Mouse (Mus musculus) kidney, adult 9 months (tissue): ENCODE results near the gene Car3.
A peak's percentile ranks its signal among the peaks of the same experiment; 100 is the strongest.

Experiments used
- DNase-seq: peaks from one replicate; pipeline ENCODE4 v3.0.0; 2022

Gene Car3

DNA sequence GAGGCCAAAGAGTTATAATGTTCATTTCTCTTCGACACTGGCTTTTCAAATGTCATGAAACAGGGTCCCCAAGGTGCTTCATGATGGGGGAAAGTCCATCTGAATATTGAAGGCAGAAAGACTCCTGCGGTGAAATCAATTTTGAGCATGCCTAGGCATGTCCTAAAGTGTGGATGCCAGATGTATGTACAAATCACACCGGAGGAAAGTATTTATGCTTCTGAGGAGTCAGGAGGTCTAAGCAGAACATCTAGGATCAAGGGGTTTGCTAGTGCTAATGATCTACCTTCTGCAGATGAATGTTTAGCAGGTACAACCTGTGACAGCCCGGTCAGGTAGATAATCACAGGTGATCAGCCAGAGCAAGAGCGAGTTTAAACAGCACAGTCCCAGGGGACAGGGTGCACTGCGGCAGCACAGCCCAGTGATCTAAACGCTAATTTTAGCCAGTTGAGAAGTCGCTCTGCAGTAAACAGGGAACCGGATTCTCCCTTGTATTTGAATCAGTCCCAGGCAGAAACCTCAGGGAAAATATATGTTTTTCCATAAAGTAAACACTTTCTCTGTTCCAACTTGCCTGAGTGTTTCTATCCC lies 13.1 kb downstream of the Car3 start:
- DNase-seq, result no peak

DNA sequence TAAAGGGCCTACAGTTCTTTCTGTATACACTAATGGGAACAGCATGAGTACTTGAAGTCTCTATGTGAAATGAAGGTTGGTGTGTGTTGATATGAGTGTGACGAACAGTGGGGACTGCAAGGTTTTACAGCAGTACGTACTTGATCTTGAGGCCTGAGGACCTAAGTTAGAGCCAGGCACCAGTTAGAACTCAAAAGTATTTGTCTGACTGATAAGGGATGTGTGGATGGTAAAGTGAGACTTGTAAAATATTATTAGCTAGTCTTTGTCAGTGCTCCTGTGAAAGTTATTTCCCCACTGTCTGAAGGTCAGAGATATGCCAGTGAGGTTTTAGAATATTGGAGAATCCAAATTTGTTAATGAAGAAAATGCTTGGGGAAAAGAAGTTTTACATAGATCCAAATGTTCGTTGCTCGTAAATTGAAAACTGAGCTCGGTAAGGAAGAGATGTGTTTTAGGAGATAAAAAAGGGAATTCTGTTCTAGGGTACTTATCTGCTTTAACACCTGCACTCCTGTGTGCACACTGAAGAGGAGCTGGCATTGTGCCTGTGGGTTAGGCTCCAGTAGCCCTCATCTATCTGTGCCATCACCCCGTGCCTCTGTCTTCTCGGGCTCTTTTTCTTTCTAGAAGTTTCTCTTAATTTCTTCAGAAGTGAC lies 14.1 kb downstream of the Car3 start:
- DNase-seq, result no peak

DNA sequence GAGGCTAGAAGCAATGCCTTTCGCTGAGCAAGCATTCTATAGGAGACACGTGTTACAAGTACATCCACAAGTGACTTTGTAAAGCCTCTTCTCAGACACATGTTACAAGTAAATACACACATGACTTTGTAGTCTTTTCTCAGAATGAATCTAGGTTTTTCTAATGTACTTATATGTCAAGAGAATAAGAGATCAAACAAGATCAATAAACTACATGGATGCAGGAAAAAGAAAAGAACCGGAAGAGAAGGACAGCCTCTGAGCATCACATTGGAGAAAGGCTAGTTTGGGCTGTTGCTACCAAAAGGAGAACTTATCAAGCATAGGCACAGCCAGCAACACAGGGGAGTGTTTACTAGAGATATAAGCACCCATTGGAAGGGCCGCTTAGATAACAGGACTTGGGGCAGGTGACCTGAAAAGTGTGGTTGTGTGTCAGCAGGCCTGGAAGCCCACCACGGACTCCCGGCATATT lies 15.5 kb downstream of the Car3 start:
- DNase-seq, result no peak

DNA sequence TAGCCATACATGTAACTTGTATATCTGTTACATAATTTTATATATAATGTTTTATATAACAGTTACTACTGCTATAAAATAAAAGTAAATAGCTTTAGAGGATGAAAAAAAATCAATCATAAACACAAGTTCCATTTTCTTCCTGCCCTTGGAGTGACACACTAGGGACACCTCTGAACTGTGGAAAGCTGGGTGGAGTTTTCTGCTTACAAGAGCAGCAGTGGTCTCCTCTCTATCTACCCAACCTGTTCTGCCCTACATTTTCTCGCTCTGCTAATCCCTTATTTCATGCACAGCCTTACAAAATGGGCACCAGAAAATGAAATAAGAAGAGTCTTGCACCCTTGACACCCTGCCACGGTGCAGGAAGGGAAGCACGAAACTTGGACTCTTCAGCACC lies 16.0 kb downstream of the Car3 start:
- no peak for DNase-seq

DNA sequence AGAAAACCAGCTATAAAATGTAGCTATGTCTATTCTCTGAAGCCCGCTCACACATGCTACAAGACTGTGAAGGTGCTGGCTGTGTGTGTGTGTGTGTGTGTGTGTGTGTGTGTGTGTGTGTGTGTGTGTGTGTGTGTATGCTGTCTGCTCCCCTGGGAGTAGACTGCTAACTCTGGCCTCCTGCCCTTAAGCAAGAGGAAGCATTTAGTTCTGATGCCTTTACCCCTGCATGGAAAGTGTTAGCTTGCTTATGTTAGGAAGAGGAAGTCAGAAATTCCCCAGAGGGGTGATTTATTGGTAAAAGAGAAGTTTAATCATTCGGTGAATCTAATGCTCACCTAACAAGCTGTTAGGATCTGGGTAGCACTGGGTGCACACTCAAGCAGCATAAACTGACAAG lies 17.0 kb downstream of the Car3 start:
- DNase-seq, result no peak

DNA sequence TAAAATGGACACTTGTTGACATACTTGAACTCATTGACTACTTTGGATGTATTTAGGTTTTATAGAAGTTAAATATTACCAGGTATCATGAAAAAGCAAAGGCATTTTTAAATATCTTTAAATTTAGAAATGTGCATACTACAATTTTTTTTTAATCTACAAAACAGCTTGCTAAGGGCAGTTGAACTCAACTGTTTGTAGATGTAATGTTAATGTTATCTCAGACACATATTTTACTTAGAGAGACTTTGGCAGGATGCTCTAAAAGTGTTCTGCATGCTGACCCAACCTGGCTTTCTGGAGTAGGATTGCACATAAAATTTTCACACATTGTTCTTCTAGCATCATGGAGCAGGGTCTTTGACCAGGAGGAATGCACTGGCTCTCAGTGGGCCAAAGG lies 18.7 kb downstream of the Car3 start:
- DNase-seq, result no peak

DNA sequence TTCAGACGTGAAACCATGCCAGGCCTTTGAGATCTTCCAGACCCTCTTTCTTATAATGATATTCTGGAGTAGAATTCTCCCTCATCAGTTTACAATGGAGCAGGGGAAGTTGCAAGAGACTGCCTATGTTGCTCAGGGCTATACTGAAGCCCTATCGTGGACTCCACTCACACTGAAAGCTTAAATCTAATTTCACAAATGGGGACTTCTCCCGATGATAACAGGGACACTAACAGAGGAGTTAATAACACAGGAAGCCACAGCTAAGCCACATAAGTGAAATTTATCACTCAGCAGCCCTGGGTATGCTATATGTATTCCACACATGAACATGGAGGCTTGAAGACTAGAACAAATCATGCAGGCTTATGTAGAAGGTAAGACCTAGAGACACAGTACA lies 19.4 kb downstream of the Car3 start:
- no peak for DNase-seq

DNA sequence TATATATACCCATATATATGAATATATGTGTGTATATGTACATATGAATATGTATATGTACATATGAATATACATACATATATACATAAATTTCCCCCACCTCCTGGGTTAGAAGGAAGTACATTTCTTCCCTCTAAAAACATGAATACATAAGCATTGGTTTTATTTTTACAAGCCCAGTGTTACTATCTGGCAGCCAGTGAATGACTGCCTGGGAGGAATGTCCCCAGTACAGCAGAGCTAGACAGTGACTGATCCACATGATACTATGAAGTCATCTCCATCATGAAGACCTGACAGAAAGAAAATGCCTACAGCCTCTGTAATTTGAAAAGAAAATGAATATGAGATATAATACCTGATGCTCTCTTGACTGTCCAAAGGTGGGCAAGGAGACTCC lies 21.5 kb downstream of the Car3 start:
- DNase-seq, result no peak

DNA sequence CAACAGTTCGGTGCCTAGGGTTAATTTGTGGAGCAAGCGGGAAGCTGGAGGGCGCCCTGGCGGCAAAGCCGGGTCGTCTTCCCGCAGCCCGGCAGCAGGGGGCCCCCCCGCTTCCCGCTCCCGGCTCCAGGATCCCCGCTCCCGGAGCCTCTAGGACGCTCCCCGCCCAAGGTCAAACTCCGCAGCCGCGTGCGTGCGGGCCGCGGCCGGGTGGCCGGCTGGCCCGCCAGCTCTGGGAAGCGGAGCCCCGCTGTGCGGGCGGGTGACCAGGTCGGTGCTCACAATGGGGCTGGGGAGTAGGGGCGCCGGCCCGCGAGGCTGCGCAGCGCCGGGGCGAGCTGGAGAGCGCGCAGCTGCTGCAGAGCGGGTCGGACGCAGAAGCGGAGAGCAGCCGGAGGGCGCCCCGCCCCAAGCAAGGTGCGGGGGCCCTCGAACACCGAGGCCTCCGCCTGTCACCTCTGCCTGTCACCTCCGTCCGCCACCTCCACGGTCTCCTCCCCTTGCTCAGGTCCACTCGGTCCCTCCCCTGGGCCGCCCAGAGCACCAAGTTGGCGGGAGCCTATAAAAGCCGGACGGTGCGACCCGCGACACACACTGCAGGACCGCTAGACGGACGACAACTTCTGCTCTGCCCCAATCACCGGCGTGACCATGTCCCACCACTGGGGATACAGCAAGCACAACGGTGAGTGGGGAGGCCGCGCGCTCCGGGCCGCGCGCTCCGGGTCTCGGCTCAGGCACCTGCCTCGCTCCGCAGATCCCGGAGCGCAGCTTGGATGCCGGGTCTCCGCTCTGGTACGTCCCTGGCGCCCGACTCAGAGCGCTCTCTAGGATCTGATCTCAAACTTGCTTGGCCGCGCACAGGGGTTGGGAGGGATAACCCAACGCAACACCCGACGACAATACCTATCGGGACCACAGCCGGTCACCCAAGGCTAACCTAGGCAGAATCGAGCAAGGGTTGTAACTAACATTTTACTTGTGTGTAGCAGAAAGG lies 23.1 kb downstream of the Car3 start, which contains the start of gene Car2:
Gene Car2, plus strand, starts transcription at position 172 of the 997 bp plus-strand sequence.
- DNase-seq, result peak; percentile 84

DNA sequence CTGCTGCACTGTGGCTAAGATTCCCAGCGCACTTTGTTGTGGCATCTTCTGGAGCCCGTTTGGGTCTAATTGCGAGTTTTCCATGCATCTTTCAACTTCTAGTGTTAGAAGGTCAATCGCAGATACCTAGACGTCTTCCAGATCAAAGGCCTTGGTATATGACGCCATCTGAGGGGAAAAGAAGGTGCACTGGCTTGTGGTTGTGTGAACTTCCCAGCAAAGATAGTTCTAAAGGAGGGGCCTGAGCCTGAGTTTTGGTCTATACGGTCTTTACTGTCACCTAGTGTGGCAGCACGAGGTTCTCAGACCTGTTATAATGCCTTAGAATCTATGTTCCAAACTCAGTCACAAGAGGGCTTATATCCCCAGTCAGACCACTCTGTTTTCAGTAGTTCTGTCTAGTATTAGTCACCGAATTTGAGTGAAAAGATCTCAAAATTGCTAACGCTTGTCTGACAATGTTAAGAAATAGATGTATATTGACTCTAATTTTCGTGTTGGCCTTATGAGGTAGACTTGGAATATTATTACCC lies 23.9 kb downstream of the Car3 start:
- no peak for DNase-seq

DNA sequence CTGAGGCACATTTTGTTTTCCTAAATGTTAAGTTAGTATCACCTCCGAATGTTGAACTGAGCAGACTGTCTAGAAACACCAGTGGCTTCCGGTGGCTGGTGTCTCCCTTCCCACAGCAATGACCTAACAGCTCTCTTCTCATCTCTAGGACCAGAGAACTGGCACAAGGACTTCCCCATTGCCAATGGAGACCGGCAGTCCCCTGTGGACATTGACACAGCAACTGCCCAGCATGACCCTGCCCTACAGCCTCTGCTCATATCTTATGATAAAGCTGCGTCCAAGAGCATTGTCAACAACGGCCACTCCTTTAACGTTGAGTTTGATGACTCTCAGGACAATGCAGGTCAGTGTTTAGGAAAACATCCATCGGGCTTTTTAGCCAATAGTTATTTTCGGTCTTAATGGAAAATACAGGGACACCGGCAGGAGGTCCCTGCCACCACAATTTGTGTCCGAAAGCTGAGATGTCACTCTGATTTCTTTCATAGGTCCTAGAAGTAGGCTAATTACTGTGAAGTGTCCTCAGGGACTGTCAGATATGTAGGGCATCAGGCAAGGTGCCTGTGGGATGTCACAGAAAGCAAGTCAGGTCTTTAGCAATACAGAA lies 24.5 kb downstream of the Car3 start:
- DNase-seq, result no peak

DNA sequence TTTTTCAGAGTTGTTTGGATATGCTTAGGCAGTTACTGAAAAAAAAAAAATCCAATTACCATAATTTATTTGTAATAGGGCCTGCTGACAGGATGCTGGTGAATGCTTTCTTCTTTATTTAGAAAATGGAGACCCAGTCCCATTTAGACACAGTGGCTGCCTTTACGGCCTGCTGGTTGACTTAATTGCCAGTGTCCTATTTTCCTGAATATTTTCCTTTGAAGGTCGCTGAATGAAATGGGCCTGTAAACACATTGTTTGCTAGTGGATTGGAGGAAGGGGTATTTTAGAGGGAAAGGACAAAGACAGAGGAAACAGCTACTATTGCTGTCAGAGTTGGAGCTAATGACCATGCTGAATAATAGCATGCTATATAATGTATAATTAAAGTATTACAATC lies 25.2 kb downstream of the Car3 start:
- no peak for DNase-seq

DNA sequence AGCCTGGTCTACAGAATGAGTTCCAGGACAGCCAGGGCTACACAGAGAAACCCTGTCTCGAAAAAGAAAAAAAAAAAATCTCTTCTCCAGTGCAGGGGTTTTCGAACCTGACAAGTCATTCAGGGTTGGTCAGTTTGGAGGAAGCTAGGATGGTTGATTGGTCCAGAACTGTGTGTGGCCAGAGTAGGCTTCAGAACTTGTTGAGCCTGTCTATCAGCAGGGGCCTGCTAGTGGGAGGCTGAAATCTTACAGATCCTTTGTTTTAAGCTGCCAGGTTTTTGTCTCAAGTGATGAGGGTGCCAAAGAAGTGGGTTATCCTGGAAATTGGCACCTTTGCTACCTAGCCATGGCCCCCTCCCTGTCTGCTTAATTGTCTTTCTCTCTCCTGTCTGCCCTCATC lies 25.8 kb downstream of the Car3 start:
- DNase-seq, result no peak

DNA sequence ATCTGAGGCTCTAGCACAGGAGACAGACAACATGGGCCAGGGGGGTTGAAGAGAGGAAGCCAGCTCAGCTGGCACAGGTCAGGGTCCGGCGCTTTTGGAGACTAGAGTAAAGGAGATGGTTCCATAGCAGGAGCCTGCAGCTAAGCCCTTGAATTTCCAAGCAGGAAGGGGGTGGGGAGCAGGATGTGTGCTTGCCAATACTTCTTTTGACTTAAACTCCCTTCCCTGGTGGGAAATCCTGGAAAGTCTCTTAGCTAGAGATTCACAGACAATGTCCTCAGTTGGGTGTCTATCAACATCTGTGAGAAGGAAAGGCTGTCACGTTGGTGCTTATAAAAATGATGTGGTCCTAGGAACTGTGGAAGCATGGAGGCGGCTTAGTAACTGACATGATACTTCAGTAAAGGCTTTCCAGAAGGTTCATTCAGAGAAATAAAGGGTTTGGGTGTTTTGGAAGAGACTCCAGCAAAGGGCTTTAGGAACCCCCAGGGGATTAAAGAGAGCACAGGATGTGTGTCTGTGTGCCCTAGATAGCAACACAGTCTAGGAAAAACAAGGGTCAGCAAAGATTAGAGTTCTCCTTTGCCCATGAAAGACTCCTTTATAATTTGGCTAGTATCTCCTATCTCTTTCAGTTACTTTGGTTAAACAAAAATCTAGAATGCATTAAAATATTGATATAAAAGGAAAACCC lies 26.6 kb downstream of the Car3 start:
- DNase-seq, result no peak

DNA sequence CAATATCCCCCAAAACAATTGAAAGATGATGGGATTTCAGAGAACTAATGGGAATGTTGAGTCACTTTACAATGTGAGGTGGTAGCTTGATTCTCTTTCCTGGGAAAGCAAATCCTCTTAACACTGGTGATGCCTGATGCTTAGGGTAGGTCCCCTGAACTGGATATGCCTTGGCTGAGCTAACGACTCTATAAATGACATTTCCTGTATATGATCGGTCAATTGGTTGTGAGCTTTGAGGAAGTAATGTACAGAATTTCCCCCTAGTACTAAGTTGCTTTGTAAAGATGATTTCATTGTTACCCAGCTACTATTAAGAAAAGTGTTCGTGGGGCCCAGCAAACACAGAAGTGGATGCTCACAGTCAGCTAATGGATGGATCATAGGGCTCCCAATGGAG lies 29.7 kb downstream of the Car3 start:
- DNase-seq, result no peak

DNA sequence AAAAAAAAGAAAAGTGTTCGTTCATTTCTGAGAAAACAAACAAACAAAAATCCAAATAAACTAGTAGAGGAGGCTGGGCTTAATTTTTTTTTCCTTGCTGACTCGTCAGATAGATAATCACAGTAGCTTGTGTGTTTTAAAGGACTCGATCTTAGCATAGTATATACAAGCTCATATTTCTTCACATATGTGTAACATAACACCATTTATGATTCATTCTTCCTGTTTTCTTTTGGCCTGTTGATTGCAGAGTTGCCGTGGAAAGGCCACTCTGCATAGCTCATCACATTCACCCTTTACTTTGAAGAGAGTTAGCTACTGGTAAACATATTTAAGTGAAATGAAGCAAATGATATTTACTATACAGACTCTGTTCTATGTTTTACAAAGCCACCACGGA lies 30.4 kb downstream of the Car3 start:
- no peak for DNase-seq

DNA sequence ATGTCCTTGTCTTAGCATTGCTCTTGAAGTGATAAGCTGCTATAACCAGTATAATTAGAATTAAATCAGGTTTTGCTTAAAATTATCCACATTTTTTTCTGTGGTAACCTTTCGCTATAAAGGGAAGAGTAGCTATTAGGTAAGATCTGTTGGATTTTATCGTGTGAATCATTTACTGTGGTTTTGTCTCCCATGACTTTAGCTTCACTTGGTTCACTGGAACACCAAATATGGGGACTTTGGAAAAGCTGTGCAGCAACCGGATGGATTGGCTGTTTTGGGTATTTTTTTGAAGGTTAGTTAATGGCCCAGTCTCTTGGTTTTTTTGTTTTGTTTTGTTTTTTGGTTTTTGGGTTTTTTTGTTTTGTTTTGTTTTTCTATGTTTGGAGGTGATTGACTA lies 32.0 kb downstream of the Car3 start:
- DNase-seq, result peak; percentile 56

DNA sequence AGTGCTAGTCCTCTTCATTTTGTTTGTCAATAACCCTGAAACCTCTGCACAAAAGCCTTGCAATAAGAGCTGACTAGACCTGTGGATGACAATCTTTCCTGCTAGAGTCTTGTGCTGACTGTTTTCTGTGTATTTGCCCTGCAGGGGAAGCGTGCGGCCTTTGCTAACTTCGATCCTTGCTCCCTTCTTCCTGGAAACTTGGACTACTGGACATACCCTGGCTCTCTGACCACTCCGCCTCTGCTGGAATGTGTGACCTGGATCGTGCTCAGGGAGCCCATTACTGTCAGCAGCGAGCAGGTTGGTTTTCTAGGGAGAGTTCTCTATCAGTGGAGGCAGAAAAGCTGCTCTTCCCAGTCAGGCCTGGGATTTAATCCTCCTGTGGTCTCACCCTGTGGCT lies 34.5 kb downstream of the Car3 start:
- DNase-seq, result peak; percentile 84

DNA sequence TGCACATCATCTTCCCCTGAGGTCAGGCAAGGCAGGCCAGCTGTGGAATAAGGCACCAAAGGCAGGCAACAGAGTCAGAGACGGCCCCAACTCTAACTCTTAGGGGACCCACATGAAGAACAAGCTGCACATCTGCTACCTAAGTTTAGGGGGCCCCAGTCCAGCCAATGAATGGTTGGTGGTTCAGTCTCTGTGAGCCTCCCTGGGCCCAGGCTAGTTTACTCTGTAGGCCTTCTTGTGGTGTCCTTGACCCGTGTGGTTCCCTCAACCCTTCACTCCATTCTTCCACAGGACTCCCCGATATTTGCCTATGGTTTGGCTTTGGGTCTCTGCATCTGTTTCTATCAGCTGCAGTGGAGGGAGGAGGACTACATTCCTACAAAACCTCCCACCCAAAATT lies 40.1 kb downstream of the Car3 start:
- DNase-seq, result no peak

DNA sequence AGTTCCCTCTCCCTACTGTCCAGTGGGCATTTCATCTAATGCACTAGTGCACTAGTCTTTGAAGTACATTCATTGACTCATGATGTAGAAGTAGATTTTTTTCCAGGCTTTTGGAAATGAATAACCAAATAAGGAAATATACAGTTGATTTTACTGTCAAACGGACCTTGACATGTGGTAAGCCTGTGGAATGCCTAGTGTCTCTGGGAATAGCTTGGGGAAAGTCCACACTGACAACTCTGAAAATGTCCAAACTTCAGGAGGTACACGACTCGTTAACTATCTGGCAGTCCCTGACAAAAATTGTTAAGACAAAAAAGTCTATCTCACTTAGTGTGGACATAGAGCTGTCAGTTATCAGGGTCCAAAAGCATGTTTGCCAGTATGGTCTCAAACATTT lies 40.9 kb downstream of the Car3 start:
- DNase-seq, result peak; percentile 72

DNA sequence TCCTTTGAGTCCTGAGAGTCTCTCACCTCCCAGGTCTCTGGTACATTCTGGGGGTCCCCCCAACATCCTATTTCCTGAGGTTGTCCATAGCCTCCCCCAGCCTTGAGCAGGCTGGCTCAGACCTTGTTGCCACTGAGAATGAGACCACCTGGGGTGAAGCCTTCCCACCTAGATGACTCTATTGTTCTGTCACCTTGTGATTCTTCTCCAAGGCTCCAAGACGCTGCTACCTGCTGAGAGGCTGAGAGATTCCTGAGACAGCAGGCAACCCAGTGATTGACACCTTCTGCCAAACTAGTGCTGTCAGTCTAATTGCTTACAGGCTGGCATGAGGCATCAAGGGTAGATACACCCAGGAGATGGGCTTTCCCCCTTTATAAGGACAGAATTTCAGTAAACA lies 44.0 kb downstream of the Car3 start:
- DNase-seq, result no peak

DNA sequence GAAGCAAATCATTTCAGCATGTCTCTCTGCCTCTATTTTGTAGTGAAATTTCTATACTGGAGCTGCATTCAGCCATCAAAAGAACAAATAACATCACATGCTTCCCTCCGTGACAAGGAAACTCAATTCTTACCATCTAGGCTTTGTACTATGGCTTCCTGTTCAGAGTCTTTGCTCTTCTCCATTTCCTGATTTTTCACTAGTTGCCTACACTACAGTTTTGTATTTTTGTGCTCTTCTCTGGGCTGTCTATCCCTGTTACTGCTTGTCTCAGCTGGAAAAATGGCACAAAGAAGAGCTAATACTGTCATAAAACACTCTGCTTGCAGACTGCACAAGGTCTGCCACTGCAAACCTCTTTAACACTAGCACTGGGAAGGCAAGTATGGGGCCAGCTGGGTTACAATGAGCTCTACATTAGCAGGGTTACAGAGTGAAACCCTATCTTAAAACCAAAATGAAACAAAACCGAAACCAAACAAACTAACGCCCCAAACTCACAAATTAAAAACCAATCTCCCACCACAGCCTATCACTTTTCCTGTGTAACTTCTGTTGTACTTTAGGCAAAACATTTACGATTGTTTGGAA lies 48.8 kb downstream of the Car3 start:
- no peak for DNase-seq
